8 mouse cellular contexts compared by ENCODE assay signal in the genomic region with DNA sequence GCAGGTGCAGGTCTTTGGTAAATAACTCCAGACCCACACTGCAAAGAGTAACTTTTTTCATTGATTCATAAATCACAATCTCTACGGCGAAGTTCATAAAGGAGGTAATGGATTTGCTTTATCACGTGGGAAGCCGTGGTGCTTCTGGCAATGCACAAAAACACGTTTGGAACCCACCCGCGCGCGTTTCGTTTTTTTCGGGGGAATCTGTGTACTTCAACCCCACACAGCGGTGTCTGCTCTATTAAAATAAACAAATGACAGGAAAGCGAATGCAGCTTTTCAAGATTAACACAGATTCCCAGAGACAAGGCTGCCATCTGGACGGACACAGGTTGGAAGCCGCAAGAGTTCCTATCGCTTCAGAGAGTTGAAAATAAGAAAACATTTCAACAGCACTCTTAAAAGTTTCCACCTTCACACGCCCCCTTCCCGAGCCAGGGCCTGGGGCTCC. TPM values are rescaled to one million over a fixed set of nuclear protein-coding genes. Genes with fewer than 3 reads are reported as not detected.
DNase-seq lines count a peak whose midpoint lies in the region; ATAC-seq and TF ChIP-seq lines count a peak whose summit lies in the region.

No protein-coding gene starts in this region.

- WGBS in lung, embryonic 14.5 days, result 2% methylated on average over 18 of the region's 18 CpGs
- 9% methylated on average over 18 of the region's 18 CpGs for WGBS in embryonic facial prominence, embryonic 12.5 days
- under 1% methylated on average over 18 of the region's 18 CpGs for WGBS in intestine, postnatal 0 days
- WGBS in neural tube, embryonic 14.5 days, result 5% methylated on average over 18 of the region's 18 CpGs

- peak overlapping the region; percentile 91 for H3K9ac ChIP-seq in lung, embryonic 14.5 days
- H3K9ac ChIP-seq in embryonic facial prominence, embryonic 12.5 days, result peak overlapping the region; percentile 89
- peak overlapping the region; percentile 95 for H3K9ac ChIP-seq in intestine, postnatal 0 days (ENCODE audit: low read depth, low read length)
- H3K9ac ChIP-seq in neural tube, embryonic 14.5 days (replicated peaks; ENCODE audit: low read depth, low read length), result peak overlapping the region; percentile 87

- peaks cover 15% of the 10 kb centered on the region for H3K4me1 ChIP-seq in lung, embryonic 14.5 days (ENCODE audit: insufficient read depth)
- H3K4me1 ChIP-seq in embryonic facial prominence, embryonic 12.5 days, result peaks cover 24% of the 10 kb centered on the region
- H3K4me1 ChIP-seq in intestine, postnatal 0 days (replicated peaks; ENCODE audit: control insufficient read depth, insufficient read depth, low read length), result peaks cover 14% of the 10 kb centered on the region
- H3K4me1 ChIP-seq in neural tube, embryonic 14.5 days (ENCODE audit: control insufficient read depth, insufficient read depth, low read length), result peaks cover 20% of the 10 kb centered on the region

- TF ChIP-seq CTCF in lung, embryonic 14.5 days (IDR thresholded peaks at IDR 0.05; ENCODE audit: low read depth), result no peak
- no peak for TF ChIP-seq CTCF in intestine, postnatal 0 days (IDR thresholded peaks at IDR 0.05; ENCODE audit: low read depth)

- no peaks in the 10 kb centered on the region for H3K9me3 ChIP-seq in lung, embryonic 14.5 days (ENCODE audit: low read depth, low read length)
- H3K9me3 ChIP-seq in embryonic facial prominence, embryonic 12.5 days, result no peaks in the 10 kb centered on the region
- H3K9me3 ChIP-seq in intestine, postnatal 0 days (ENCODE audit: control insufficient read depth), result no peaks in the 10 kb centered on the region
- H3K9me3 ChIP-seq in neural tube, embryonic 14.5 days (ENCODE audit: control insufficient read depth, low read length), result no peaks in the 10 kb centered on the region

- ATAC-seq in lung, embryonic 14.5 days (ENCODE audit: insufficient read depth), result no peak
- ATAC-seq in embryonic facial prominence, embryonic 12.5 days (ENCODE audit: insufficient number of reproducible peaks, insufficient read depth, low FRiP score, low TSS enrichment), result no peak
- ATAC-seq in intestine, postnatal 0 days, result no peak
- ATAC-seq in neural tube, embryonic 14.5 days (ENCODE audit: low read depth), result no peak

- no peak for DNase-seq in lung, embryonic 14.5 days
- DNase-seq in lung, postnatal 25 days (ENCODE audit: low spot score), result no peak
- no peak for DNase-seq in adrenal gland, adult 2 months
- DNase-seq in layer of hippocampus, adult 9-10 months (ENCODE audit: low spot score), result no peak
- no peak for DNase-seq in gastrocnemius, postnatal 25 days

- no peaks in the 10 kb centered on the region for H3K36me3 ChIP-seq in lung, embryonic 14.5 days (ENCODE audit: insufficient read depth)
- no peaks in the 10 kb centered on the region for H3K36me3 ChIP-seq in embryonic facial prominence, embryonic 12.5 days
- no peaks in the 10 kb centered on the region for H3K36me3 ChIP-seq in intestine, postnatal 0 days (ENCODE audit: control insufficient read depth, insufficient read depth)
- H3K36me3 ChIP-seq in neural tube, embryonic 14.5 days (ENCODE audit: control insufficient read depth, insufficient read depth, low read length), result no peaks in the 10 kb centered on the region

- no peaks in the 10 kb centered on the region for H3K27me3 ChIP-seq in lung, embryonic 14.5 days (ENCODE audit: insufficient read depth, low read length)
- no peaks in the 10 kb centered on the region for H3K27me3 ChIP-seq in embryonic facial prominence, embryonic 12.5 days
- no peaks in the 10 kb centered on the region for H3K27me3 ChIP-seq in intestine, postnatal 0 days (replicated peaks; ENCODE audit: control insufficient read depth, insufficient read depth, low read length)
- no peaks in the 10 kb centered on the region for H3K27me3 ChIP-seq in neural tube, embryonic 14.5 days (ENCODE audit: control insufficient read depth, insufficient read depth, low read length)

- H3K27ac ChIP-seq in lung, embryonic 14.5 days (ENCODE audit: low read depth), result peak overlapping the region; percentile 93
- peak overlapping the region; percentile 85 for H3K27ac ChIP-seq in embryonic facial prominence, embryonic 12.5 days
- H3K27ac ChIP-seq in intestine, postnatal 0 days (ENCODE audit: low read depth, low read length), result peak overlapping the region; percentile 93
- H3K27ac ChIP-seq in neural tube, embryonic 14.5 days (ENCODE audit: low read depth, low read length), result peak overlapping the region; percentile 88

- peak overlapping the region; percentile 87 for H3K4me2 ChIP-seq in lung, embryonic 14.5 days
- peak overlapping the region; percentile 60 for H3K4me2 ChIP-seq in embryonic facial prominence, embryonic 12.5 days (replicated peaks)
- peak overlapping the region; percentile 73 for H3K4me2 ChIP-seq in intestine, postnatal 0 days (replicated peaks; ENCODE audit: low read depth)
- peak overlapping the region; percentile 66 for H3K4me2 ChIP-seq in neural tube, embryonic 14.5 days (ENCODE audit: low read depth, low read length)

- H3K4me3 ChIP-seq in lung, embryonic 14.5 days (ENCODE audit: low read depth, low read length), result peak overlapping the region; percentile 91
- H3K4me3 ChIP-seq in embryonic facial prominence, embryonic 12.5 days, result peak overlapping the region; percentile 82
- H3K4me3 ChIP-seq in intestine, postnatal 0 days (ENCODE audit: low read depth, low read length), result peak overlapping the region; percentile 99
- H3K4me3 ChIP-seq in neural tube, embryonic 14.5 days (ENCODE audit: low read depth, low read length), result peak overlapping the region; percentile 96

RNA-seq across cellular contexts. Expression of a gene that starts 1.1 kb away (rescaled TPM):
- polyA plus RNA-seq in lung, embryonic 14.5 days (2014; fragmentation: Nextera tagmentation; extraction: Ambion mirVana), result 11.6 and 13.7 TPM in 2 replicates
- 17.0 and 20.3 TPM in 2 replicates for polyA plus RNA-seq in embryonic facial prominence, embryonic 12.5 days (2016; fragmentation: Nextera tagmentation; extraction: Ambion mirVana)
- 21.7 and 24.0 TPM in 2 replicates for polyA plus RNA-seq in intestine, postnatal 0 days (2015; fragmentation: Nextera tagmentation; extraction: Ambion mirVana)
- polyA plus RNA-seq in neural tube, embryonic 14.5 days (2014; fragmentation: Nextera tagmentation; extraction: Ambion mirVana), result 11.5 and 15.0 TPM in 2 replicates
- 10 to 100 TPM; 27.4 to 34.2 TPM for total RNA-seq in adrenal gland, adult 2 months (2021)
- polyA plus RNA-seq in adrenal gland, adult 2 months (2012; rRNA removed), result 2.9 and 3.2 TPM in 2 replicates
- total RNA-seq in gastrocnemius, postnatal 25 days (2021), result 10 to 100 TPM; 14.1 to 16.8 TPM

RNA-seq across cellular contexts. Expression of a gene that starts 39.0 kb away (rescaled TPM):
- 678 and 713 TPM in 2 replicates for polyA plus RNA-seq in lung, embryonic 14.5 days (2014; fragmentation: Nextera tagmentation; extraction: Ambion mirVana)
- 521 and 529 TPM in 2 replicates for polyA plus RNA-seq in embryonic facial prominence, embryonic 12.5 days (2016; fragmentation: Nextera tagmentation; extraction: Ambion mirVana)
- 426 and 430 TPM in 2 replicates for polyA plus RNA-seq in intestine, postnatal 0 days (2015; fragmentation: Nextera tagmentation; extraction: Ambion mirVana)
- 380 TPM in 2 replicates for polyA plus RNA-seq in neural tube, embryonic 14.5 days (2014; fragmentation: Nextera tagmentation; extraction: Ambion mirVana)
- total RNA-seq in adrenal gland, adult 2 months (2021), result 100 to 1,000 TPM; 308 to 315 TPM
- 5.2 and 5.3 TPM in 2 replicates for polyA plus RNA-seq in adrenal gland, adult 2 months (2012; rRNA removed)
- total RNA-seq in gastrocnemius, postnatal 25 days (2021), result 100 to 1,000 TPM; 103 to 126 TPM

RNA-seq across cellular contexts. Expression of a gene that starts 51.2 kb away (rescaled TPM):
- polyA plus RNA-seq in lung, embryonic 14.5 days (2014; fragmentation: Nextera tagmentation; extraction: Ambion mirVana), result 18.6 and 20.4 TPM in 2 replicates
- 17.2 and 18.8 TPM in 2 replicates for polyA plus RNA-seq in embryonic facial prominence, embryonic 12.5 days (2016; fragmentation: Nextera tagmentation; extraction: Ambion mirVana)
- 17.6 TPM in 2 replicates for polyA plus RNA-seq in intestine, postnatal 0 days (2015; fragmentation: Nextera tagmentation; extraction: Ambion mirVana)
- polyA plus RNA-seq in neural tube, embryonic 14.5 days (2014; fragmentation: Nextera tagmentation; extraction: Ambion mirVana), result 8.9 and 9.1 TPM in 2 replicates
- 10 to 100 TPM in 1 of 2 experiments, 1 to 10 TPM in 1; 8.2 to 12.2 TPM for total RNA-seq in adrenal gland, adult 2 months (2021)
- polyA plus RNA-seq in adrenal gland, adult 2 months (2012; rRNA removed), result 7.9 and 8.9 TPM in 2 replicates
- 1 to 10 TPM; 1.2 to 1.9 TPM for total RNA-seq in gastrocnemius, postnatal 25 days (2021)

Comparison
In these comparisons a context has a peak if more than half of its experiments do, and no peak if none do; other contexts are left out.
1. RNA of a gene that starts 39.0 kb away (polyA plus RNA-seq): 678 to 713 TPM in lung, embryonic 14.5 days, 521 to 529 TPM in embryonic facial prominence, embryonic 12.5 days, 426 to 430 TPM in intestine, postnatal 0 days and 380 TPM in neural tube, embryonic 14.5 days; 5.2 to 5.3 TPM in adrenal gland, adult 2 months; every median in the first group is over 10 times any median in the second.
2. Peak in every context shown above with its lines, with median percentiles within 50 percentile points of each other: H3K27ac ChIP-seq, H3K4me2 ChIP-seq, H3K4me3 ChIP-seq and H3K9ac ChIP-seq.